Mouse (Mus musculus) heart, postnatal 25 days (tissue): Measurements from ENCODE around the gene Cavin1. TPM values are rescaled to one million over a fixed set of nuclear protein-coding genes. Genes with fewer than 3 reads are reported as not detected.

Experiments
- DNase-seq: peaks from one replicate; pipeline ENCODE4 v3.0.0; 2022; ENCODE audit warnings: low spot score
- intact Hi-C: fragments of 180-260 bp; cut with DNase I; formaldehyde crosslinking; loops from one replicate; pipeline ENCODE4 v1.15.1; 2025
- total RNA-seq, 2 experiments: library from RNA; stranded (reverse); gene quantifications; 2 replicates each; pipeline ENCODE4 v1.2.3; 2021

Cavin1 gene
- total RNA-seq, 2 experiments from 2014 or later: 275 to 277 TPM

DNA sequence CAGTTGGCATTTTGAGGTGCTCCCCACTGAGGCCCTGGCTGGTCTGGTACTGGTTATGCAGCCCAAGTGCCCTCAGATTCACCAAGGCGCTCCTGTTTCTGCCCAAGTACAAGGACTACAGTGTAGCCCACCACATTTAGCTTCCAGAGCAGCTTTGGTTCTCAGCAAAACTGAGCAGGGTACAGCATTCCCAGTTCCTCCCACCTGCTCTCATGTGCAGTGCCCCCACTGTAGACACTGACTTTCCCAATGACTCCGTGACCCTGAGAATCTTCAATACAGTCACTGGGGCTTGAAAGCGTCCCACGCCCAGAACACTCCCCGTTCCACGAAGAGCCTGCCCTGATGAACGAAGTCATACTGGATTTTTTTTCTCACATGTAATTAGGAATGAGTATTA, 40.1 kb downstream of the Cavin1 start:
- DNase-seq: no peak
- intact Hi-C loops: no loop called here

GRCm38 (mm10) chr11:100927386-100927785, 43.3 kb downstream of the Cavin1 start:
- DNase-seq: no peak
- intact Hi-C loops: no loop called here

GRCm38 (mm10) chr11:100924386-100924919, 46.2 kb downstream of the Cavin1 start:
- intact Hi-C loops: no loop called here
- no peak for DNase-seq

DNA sequence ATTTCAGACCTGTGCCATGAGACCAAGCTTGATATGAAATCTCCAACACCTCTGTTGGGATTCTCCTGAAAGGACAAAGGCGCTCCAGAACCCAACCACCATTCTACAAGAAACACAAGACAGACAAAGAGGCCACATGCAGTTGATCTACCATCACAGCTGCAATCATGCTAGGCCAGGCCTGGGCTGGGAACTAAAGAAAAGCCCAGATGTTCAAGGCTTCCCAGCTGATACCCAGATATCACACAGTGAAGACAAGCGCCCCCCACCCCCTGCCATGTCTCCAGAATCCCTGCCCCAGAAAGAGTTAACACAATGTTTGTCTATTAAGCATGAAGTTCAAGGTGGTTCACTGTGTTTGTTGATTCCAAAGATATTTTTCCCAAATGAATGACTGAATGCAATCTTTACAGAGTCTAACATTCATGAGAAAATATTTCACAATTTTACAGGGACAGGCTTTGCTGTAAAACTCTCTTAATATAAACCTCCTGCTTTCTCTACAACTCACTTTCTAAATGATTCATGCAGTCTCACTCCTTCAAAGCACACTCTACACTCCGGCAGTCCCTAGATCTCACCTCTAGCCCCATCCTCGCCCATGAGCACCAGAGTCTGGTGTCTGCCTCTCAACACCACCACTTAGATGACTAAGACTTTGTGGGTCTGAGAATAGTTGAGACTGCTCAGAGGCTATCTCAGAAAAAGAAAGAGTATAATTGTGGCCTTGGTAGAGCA, 49.6 kb downstream of the Cavin1 start:
- no peak for DNase-seq
- intact Hi-C loops: no loop called here

GRCm38 (mm10) chr11:100918007-100918406, 52.7 kb downstream of the Cavin1 start:
- no peak for DNase-seq
- intact Hi-C loops: no loop called here

GRCm38 (mm10) chr11:100916432-100916971, 54.2 kb downstream of the Cavin1 start:
- intact Hi-C loops: no loop called here
- DNase-seq: no peak

- intact Hi-C loops: no loop called here
- DNase-seq: no peak
Observed at GRCm38 (mm10) chr11:100915063-100915462, 55.6 kb downstream of the Cavin1 start.

- DNase-seq: no peak
- intact Hi-C loops: no loop called here
Observed at GRCm38 (mm10) chr11:100914415-100914814, 56.3 kb downstream of the Cavin1 start.

DNA sequence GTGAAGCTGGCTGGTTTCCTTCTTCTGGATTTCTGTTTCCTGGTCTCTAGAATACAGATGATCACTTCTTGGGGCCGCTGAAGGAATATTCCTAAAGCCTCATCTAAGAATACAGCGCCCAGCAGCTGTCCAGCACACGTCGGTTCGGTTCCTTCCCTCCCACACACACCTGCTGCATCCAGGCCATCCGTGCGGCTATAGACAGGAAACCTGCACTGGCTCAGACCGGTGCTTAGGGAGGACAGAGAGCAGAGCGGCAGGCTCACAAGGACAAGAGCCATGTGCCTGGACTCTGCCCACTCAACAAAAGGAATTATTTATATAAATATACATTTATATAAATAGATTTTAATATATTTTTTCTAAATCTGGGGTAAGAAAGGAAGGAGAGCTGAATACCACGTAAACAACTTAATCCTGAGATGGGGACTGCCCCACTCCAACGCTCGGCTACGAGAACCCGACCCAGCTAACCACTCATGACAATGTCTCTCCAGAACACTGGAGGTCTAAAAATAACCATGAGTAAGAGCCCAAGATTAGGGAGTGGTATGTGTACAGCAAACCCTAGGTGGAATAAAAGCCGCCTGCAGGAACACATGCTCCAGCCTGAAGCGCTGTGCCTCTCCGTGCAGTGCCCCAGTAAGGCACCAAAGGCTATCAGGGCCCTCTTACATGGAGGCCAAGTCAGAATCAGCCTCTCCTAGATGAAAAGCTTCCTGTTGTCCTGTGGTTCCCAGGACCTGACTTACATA, 58.1 kb downstream of the Cavin1 start:
- DNase-seq: no peak
- intact Hi-C loops: no loop called here

- no peak for DNase-seq
- intact Hi-C loops: no loop called here
Observed at GRCm38 (mm10) chr11:100908567-100908966, 62.1 kb downstream of the Cavin1 start.

GRCm38 (mm10) chr11:100908112-100908511, 62.6 kb downstream of the Cavin1 start:
- intact Hi-C loops: no loop called here
- no peak for DNase-seq

GRCm38 (mm10) chr11:100906885-100907284, 63.8 kb downstream of the Cavin1 start:
- intact Hi-C loops: no loop called here
- DNase-seq: no peak

Other genes starting within 250 kb of the Cavin1 start
- 10 to 100 TPM; 62.1 to 66.8 TPM for gene Rab5c, start 232.7 kb downstream of the Cavin1 start, total RNA-seq
- not detected for gene Kcnh4, start 210.9 kb downstream of the Cavin1 start, total RNA-seq
- gene Hcrt, start 208.0 kb downstream of the Cavin1 start, total RNA-seq: not detected
- gene Ghdc, start 199.9 kb downstream of the Cavin1 start, total RNA-seq: 10 to 100 TPM in 1 of 2 experiments, 1 to 10 TPM in 1; 9.5 to 11.3 TPM
- 10 to 100 TPM; 67.6 to 68.9 TPM for gene Stat5b, start 120.2 kb downstream of the Cavin1 start, total RNA-seq
- 10 to 100 TPM; 24.3 to 30.1 TPM for gene Stat5a, start 111.5 kb downstream of the Cavin1 start, total RNA-seq
- gene Stat3, start 31.3 kb downstream of the Cavin1 start, total RNA-seq: 100 to 1,000 TPM in 1 of 2 experiments, 10 to 100 TPM in 1; 91.3 to 119 TPM
- 10 to 100 TPM; 84.7 to 87.3 TPM for gene Atp6v0a1, start 38.6 kb upstream of the Cavin1 start, total RNA-seq
- 1 to 10 TPM; 8.0 to 8.7 TPM for gene Naglu, start 99.1 kb upstream of the Cavin1 start, total RNA-seq
- under 1 TPM; 0.55 to 0.64 TPM for gene Hsd17b1, start 107.5 kb upstream of the Cavin1 start, total RNA-seq
- 10 to 100 TPM; 15.8 to 17.1 TPM for gene Coasy, start 111.7 kb upstream of the Cavin1 start, total RNA-seq
- 10 to 100 TPM; 19.1 to 21.4 TPM for gene Mlx, start 116.4 kb upstream of the Cavin1 start, total RNA-seq
- 1 to 10 TPM; 3.1 TPM for gene Psmc3ip, start 124.5 kb upstream of the Cavin1 start, total RNA-seq
- gene Retreg3, start 149.0 kb upstream of the Cavin1 start, total RNA-seq: 10 to 100 TPM; 34.0 to 35.5 TPM
- 10 to 100 TPM; 24.4 to 27.3 TPM for gene Tubg1, start 149.1 kb upstream of the Cavin1 start, total RNA-seq
- 1 to 10 TPM; 2.5 to 3.9 TPM for gene Tubg2, start 185.0 kb upstream of the Cavin1 start, total RNA-seq
- gene Cntnap1, start 199.6 kb upstream of the Cavin1 start, total RNA-seq: 1 to 10 TPM; 1.7 to 2.4 TPM
- gene Plekhh3, start 200.5 kb upstream of the Cavin1 start, total RNA-seq: 10 to 100 TPM; 24.5 to 28.5 TPM
- under 1 TPM in 1 of 2 experiments, not detected in 1; 0.14 TPM for gene Ccr10, start 204.6 kb upstream of the Cavin1 start, total RNA-seq